Mouse (Mus musculus): ENCODE data around the gene Usp46.

Gene Usp46

GRCm38 (mm10) chr5:73955005-73955404 is 113.2 kb downstream of the Usp46 start:
- DNase-seq (ENCODE audit: low read depth, low spot score) = no peak

GRCm38 (mm10) chr5:73953066-73953614 is 115.1 kb downstream of the Usp46 start:
- DNase-seq (ENCODE audit: low read depth, low spot score) = no peak

- DNase-seq (ENCODE audit: low read depth, low spot score) = no peak
These were observed 116.6 kb downstream of the Usp46 start for GRCm38 (mm10) chr5:73951649-73952000.

- no peak for DNase-seq (ENCODE audit: low read depth, low spot score)
These were observed 117.2 kb downstream of the Usp46 start for GRCm38 (mm10) chr5:73950809-73951648.

Measured in c-Kit-negative CD71-positive TER-119-positive erythroid progenitor cells, embryonic 14.5 days (primary cell).